Mouse (Mus musculus): ENCODE measurements around the gene Ect2.

Gene Ect2

DNA sequence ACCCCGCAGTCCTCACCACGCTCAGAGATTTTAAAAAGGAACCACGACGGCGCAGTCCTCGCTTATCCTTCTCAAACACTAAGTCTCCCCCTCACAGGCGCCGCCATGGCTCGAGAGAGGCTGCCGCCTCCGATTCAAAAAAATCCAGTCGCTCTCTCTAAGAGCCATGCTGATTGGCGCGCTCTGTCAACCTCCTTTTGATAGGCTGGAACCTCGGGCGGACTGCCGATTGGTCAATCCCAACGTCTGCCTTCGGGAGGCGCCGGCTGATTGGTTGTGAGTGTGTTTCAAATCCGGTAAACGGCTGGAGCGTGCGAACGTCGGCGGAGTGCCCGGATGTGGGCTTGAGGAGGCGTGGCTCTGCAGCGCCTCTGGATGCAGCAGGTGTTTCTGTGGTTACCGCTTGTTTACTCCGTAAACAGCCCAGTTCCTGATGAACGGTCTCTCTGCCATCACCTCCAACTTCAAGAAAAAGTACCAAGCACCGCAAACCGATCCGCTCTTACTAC is at the start of gene Ect2:
Gene Ect2, minus strand, starts transcription at position 178 of the 509 bp plus-strand sequence.
- peak; percentile 100 for DNase-seq (ENCODE audit: low spot score)

DNA sequence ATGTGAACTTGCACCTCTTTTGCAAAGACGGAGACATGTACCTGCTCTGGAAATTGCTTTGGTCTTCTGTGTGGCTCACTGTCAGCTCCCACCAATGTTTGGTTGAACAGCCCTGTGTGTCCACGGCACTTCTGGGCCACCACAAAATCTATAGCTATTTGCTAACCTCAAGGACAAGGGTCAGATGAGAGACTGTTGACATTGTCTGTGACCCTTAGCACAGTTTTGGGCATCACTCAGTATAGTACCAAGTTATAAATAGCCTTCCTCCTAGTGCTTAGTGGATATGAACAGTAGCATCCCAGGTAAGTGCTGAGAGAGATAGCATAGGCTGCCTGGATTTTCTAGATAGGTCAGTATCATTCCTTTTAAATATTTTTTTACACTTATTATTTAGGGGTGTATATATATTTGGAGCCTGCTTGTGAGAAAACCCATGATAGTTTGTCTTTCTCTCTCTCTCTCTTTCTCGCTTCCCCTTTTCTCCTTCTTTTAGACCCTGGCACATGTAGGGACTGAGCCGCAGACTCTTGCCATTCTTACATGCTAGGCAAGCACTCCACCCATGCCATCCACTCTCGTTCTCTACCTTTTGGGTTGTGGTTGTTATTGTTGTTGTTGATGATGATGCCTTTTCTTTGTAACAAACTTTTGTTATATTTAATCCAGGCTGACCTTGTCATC is 48.2 kb upstream of the Ect2 start:
- no peak for DNase-seq (ENCODE audit: low spot score)

DNA sequence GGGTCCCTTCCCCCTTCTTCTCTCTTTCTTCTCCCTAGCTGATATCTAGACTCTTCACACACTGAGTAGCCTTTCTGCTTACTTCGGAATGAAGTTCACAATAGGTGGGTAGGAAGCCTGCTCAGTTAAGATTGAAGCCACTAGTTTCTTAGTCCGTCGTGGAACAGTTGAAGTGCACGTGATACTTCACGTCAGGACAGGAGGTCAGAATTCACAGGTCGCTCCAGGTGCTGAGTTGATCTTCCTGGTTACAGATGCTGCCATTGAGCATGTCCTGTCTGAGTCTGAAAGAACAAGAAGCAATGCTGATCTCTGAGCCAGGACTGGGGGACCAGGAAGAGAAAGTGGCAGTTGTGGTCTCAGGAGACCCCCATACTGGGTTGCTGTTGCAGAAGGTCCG is 45.4 kb upstream of the Ect2 start:
- DNase-seq (ENCODE audit: low spot score), result no peak

DNA sequence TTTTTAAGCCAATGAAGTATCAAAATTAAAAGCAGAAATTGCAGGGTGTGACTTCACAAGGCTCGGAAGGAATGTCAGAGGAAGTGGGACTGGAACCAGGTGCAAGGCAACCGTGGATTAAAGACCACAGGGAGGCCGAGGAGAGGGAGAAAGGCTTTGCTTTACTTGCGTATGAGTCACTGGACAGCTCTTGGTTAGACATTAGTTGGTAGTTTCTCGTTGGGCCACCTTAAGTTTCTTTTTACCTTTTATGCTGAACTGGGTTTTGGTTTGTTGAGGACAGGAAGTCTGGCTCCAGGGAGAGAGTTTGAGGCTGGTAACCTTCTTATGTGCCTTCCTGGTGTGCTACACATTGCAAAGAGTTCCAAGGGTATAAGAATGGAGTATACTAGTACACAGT is 44.1 kb upstream of the Ect2 start:
- DNase-seq (ENCODE audit: low spot score), result no peak

DNA sequence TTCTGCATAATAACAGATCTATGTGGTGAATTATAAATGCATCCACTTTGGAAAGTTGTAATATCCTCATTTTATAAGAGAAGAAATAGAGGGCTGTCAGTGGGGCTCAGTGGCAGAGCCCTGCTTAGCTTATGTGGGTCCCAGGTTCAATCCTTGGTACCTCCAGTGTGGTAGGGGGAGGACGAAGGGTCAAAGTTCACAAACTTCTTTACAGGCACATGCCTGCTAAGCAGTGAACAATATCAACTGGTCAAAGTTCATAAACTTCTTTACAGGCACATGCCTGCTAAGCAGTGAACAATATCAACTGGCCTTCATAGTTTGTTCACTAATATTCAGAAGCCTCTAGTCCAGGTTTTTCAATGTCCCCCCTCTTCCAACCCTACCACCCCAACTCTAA is 42.9 kb upstream of the Ect2 start:
- no peak for DNase-seq (ENCODE audit: low spot score)

DNA sequence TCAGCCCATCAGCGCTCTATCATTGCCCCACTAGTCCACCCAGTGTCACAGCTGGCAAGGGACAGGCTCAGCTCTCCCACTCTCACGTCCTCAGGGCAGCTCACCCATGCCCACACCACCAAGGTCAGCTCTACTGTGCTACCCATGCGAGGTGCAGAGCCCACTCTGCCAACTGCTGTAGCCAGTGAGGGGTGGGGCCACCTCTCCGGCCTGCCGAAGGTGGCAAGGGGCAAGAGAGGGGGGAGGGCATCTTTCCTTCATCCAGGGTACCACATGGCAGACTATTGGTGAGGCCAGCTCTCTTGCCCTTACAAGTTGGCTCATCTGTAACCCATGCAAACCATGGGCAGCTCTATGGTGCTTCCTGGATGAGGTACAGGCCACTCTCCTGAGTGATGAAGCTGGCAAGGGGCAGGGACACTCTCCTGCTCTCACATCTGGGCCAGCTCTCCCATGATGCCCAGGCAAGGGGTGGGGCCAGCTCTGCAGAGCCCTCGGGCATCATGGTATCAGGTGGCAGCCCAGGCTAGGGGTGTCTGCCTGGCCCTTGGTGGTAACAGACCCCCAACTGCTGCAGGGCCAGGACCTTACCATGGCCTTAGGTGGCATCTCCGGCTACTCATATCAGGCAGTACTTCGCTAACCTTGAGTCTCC is 42.0 kb upstream of the Ect2 start:
- DNase-seq (ENCODE audit: low spot score), result no peak

DNA sequence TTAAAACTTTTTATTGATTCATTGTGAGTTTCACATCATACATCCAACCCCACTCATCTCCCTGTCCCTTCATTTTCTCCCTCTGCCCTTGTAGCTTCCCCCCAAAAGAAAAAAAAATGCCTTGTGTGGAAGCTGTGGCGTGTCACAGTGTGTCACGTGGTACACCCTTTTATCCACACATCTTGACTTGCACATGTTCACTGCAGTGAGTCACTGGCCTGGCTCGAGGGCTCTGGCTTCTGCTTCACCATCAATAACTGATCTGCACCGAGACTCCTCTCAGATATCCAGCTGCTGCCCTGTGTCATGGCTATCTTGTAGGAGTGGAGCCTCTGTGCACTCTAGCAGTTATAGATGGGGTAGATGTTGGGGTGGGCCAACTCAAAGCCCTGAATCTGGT is 41.5 kb upstream of the Ect2 start:
- DNase-seq (ENCODE audit: low spot score), result no peak

DNA sequence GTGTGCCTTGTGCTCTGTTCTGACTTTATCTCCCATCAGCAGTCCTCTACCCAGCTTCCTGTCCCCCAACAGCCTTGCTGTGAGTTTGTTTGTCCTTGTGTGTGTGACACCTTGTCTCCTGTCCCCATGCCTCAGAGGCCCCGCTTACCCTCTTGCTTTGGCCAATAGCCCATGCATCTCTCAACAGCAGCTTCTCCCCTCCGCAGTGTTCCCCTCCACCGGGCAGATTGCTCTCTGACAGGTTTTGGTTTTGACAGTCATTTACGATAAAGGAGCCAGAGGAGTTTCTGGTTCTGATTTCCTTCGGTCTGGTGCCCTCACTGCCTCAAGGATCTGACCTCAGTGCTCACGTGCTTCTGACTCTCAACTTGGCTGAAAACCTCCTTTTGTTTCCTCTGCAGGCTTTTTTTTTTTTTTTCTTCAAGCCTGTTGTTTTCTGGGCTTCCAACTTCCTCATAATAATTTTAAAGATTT is 40.2 kb upstream of the Ect2 start:
- DNase-seq (ENCODE audit: low spot score), result no peak

DNA sequence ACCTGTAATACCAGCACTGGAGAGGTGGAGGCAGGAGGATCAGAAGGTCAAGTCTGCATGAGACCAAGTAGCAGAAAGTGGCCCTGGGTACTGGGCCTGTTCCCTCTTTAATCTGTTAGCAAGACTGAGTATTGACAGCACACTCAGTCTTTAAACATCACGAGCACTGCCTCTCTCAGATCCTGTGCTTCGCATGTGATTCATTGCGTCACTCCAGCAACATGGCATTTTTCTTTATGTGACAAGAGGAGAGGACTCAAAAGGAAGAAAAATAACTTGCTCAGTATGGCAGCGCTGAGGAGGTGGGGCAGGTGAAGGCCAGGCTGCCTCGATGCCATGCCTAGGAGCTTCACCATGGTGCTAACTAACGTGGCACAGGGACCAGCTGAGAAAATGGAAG is 38.2 kb upstream of the Ect2 start:
- no peak for DNase-seq (ENCODE audit: low spot score)

DNA sequence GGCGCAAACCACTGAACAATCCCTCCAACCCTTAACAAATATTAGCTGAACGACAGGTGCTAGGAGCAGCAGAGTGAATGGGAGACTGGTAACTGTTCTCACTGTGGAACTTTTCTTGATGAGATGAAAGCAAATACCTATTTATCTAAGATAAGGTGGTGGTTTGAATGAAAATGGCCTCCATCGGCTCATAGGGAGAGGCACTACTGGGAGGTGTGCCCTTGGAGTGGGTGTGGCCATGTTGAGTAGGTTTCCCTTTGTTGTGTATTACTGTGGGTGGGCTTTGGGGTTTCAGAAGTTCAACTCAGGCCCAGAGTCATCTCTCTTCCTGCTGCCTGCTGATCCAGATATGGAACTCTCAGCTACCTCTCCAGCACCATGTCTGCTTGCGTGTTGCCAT is 37.2 kb upstream of the Ect2 start:
- no peak for DNase-seq (ENCODE audit: low spot score)

DNA sequence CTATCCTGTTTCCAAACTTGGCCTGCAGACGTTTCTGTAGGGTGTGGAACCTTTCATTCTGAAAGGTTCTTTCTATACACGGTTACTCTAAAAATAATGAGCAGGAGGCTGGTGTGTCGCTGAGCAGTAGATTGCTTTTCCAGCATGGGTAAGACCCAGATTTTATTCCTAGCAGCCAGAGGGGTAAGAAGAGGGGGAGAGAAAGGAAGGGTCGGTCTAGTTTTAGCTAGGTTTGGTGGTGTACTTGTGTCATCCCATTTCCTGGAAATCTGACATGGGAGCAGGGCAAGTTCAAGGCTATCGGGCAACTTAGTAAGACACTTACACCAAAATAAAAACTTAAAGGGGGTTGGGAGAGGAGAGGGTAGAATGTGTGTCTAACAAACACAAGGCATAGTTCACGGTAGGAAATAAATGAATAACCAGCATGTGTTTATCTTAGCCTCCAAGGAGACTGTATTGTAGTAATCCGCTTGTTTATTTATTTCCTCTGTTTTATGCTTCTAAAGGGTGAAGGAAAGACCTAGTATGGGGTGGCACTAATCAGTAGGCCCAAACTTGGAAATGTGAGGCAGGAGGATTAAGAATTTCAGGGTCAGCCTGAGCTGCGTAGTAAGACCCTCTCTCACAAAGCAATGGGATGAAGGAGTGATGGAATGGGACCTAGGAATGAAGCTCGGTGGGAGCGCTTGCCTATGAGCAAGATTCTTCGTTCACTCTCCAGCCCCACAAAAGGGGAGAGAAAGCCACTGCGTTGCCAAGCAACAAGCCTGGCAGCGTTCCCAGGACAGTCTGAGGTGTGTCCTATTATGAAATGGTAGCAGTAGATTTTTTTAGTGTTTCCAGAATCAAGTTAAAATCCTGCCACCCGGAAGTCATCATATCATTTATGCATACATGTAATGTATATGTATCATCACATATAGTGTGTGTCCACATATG is 35.9 kb upstream of the Ect2 start:
- DNase-seq (ENCODE audit: low spot score), result peak; percentile 26

DNA sequence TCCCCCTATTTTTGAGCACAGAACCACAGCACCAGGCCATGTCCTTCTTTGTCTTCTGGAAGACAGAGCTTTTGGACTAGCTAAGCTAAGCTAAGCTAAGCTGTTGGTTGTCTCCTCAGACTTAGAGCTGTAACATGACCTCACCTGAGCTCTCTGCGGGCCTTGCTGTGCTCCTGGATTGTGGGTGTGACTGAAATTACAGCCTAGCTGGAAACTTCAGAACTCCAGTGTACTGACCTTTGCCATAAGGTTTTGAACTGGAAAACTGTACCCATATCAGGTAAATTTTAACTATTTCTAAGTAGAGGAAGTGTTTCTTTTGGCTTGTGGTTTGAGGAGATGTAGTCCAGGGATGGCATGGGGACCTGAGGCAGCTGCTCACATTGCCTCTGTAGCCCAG is 34.7 kb upstream of the Ect2 start:
- DNase-seq (ENCODE audit: low spot score), result no peak

DNA sequence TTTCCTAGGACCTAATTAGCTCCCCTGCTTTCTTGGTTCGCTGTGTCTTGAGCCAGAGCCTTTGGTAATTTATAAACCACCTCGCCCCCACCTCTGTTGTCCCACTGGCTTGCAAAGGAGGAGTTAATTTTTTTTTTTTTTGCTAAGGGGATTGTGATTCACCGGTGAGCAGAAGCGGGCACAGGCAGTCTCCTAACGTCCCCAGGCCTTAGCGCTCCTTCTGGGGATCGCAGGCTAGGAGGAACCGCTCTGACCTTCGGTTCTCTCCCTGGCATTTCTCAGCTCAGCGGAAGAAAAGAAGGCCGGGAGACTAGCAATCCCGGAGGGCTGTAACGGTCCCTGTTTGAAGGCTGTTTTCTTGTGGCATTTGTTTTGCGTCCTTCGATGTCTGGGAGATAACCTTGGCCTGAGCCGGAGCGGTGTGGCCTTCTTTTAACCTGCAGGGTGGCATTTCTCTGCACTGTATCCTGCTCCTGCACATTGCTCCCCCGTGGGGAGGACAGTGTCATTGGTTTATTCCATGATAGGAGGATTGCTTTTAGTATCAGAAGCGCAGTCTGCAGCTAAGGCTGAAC is 30.0 kb upstream of the Ect2 start:
- DNase-seq (ENCODE audit: low spot score), result no peak

DNA sequence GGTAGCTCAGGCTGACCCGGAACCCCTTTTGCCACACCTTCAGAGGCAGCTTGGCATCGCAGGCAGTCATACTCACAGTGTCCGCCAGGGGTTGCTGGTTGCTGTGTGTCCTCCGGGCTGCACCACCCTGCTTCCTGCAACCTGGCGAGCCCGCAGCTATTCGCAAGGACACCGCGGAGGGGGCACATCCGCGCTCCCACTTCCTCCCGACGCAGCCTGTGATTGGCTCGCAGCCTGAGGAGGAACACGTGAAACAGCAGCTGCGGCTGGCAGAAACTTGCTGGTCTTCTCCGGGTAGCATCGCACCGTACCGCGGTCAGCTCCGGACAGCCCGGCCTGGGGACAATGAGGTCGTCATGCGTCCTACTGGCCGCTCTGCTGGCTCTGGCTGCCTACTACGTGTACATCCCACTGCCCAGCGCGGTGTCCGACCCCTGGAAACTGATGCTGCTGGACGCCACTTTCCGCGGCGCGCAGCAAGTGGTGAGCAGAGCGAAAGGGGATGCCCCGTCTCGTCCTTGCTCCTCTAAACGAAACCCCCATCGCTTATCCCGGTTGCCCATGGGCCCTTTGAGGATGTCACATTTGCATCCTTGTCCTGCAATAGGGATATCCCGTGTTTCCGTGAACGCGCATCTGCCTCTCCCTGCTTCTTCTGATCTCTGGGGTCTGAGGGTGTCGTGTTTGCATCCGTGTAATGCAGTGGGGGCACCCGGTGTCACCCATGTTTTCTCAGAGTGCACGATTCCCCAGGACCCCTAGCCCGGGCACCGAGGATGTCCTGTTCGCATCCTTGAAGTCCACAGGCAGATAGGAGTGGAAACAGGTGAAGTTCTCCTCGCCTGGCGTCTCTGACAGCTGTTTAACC is 29.3 kb upstream of the Ect2 start, which contains the start of gene Nceh1:
Gene Nceh1, plus strand, starts transcription at position 233 of the 868 bp plus-strand sequence.
- DNase-seq (ENCODE audit: low spot score), result peak; percentile 89

DNA sequence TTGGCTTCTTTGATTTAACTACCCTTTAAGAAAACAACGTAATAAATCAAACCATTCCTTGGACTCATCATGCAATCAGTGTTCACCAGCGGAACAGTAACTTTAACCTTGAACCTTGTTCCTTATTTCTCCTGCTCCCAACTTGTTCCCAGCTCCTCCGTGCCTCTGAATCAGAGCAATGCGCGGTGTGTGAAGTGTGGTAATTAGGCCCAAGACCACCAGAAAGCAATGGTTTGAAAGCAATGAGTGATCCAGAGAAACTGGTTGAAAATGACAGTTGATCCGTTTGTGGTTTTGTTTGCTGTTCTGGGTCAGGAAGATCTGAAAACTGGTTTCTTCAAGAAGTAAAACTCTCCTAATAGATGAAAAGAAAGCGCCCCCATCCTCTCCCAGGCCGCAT is 26.0 kb upstream of the Ect2 start:
- no peak for DNase-seq (ENCODE audit: low spot score)

DNA sequence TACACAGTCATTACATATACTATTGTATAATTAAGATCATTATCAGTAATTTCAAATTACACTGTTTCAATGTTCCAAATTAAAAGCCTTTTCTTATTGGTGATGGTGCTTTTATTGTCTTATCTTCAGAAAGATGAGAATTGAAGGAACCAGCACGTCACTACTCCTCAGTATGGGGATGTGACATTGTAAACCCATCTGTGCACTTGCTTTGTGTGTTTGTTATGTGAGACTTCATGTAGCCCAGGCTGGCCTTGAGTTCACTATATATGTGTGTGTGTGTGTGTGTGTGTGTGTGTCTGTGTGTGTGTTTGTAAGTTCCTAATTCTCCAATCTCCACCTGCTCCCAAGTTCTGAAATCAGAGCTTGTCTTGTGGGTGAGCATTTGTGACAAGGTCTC is 16.6 kb upstream of the Ect2 start:
- DNase-seq (ENCODE audit: low spot score), result no peak

DNA sequence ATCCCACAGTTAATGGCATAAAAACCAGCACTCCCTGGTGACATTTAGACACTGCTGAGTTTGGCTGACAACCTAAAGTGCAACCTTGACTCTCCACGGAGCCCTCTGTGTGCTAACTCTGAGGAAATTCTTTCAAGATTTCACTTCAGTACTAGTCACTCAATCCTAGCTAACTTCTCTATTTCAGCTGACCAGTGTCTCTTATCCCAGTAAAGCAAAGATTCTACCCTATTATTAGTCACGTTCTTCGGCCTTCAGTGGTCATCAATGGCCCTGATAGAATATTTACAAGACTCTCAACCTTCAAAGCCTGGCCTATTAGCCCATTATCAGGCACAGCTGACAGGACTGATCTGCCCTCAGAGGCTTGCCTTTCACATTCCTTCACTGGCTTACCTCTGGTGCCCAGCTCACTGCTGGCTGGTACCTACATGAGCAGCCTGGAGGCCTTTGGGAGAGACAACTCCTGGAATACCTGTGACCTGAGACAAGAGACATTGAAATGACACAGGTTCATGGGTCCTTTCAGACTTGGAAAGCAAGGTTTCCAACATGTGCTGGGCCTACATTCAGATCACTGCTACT is 11.9 kb upstream of the Ect2 start:
- DNase-seq (ENCODE audit: low spot score), result no peak

DNA sequence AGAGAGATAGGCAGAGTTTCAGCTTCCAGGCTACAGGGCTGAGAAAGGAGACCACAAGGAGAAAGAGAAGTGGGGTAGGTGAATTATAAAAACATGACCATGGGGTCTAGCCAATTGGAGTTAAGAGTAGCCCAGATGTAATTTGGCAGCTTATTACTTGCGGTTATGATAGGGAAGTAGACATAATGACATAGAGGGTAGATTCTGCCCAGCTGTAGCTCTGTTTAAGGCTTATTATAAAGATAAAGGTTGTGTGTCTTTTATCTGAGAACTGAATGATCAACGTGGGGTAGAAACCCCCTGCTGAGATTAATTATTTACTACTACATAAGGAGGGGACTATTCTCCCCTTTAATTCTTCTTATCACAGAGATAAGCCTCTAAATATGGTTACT is 8.7 kb upstream of the Ect2 start:
- DNase-seq (ENCODE audit: low spot score), result no peak

DNA sequence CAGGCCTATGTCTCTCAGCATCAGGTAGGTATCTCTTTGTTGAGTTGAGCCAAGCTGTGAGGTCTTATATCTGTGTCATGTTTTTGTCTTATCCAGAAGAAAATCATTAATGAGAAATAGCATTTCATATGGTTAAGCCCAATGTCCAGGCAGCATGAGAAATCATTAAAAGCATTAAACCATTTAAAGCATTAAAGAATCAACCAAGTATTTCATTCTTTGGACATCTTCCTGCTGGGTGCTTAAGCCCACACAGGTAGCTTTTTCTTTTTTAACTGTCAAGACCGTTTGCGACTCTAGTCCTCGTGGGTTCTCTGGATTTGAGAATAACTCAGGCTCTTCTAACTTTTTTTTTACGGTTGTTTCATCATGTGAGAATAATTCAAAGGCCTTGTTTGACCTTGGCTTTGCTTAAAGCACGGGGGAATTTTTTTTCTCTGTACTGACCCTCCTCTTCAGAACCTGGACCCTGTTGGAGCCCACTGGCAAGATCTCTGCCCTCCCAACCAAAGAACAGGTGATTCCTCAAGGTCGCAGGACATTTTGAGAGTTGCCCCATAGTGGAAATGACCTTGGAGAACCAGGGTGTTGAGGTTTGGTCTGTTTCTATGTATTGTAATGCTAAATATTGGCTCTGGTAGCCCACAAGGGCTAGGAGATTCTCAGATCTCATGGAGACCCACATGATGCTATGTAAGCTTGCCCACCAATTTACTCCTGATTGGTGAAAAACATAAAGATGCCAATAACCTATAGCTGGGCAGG is 8.1 kb upstream of the Ect2 start:
- DNase-seq (ENCODE audit: low spot score), result no peak

DNA sequence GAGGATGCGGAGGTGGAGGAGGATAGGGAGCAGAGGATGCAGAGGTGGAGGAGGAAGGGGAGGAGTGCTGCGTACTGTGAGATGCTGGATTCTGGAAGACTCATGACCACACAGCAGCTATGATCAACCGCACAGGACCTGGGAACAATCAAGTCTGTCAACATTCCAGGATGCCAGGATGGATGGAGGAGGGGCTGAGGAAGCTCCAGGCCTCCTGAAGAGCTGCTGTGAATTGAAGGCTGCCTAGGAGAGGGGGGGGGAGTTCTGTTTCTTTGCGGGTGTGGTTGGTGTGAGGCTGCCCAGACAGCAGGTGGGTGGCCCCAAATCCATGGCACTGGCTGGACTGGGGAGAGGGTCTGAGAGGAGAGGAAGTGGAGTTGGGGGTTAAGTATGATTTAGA is 5.2 kb upstream of the Ect2 start:
- no peak for DNase-seq (ENCODE audit: low spot score)
